Mouse (Mus musculus) left cerebral cortex, postnatal 10 days (tissue): ENCODE data around the gene Tmem29. TPM values are rescaled to one million over a fixed set of nuclear protein-coding genes. Genes with fewer than 3 reads are reported as not detected.
"Not testable (repeated sequence)": the region's sequence is repeated elsewhere in the genome, so short reads cannot be mapped to it uniquely, and the experiment has no call there.

Experiments used
- DNase-seq, 2 experiments: peaks; one replicate each; pipeline ENCODE4 v3.0.0; 2021 to 2022; ENCODE audit warnings: low spot score in 2 of 2, mixed read lengths in 1 of 2; ENCODE audit errors: extremely low spot score in 1 of 2
- intact Hi-C: fragments of 180-260 bp; cut with DNase I; formaldehyde crosslinking; loops from one replicate; pipeline ENCODE4 v1.15.1; 2025
- total RNA-seq, 2 experiments: library from RNA; stranded (reverse); gene quantifications; 2 replicates each; pipeline ENCODE4 v1.2.3; 2021

The Tmem29 gene
- total RNA-seq: 10 to 100 TPM; 53.1 to 55.1 TPM

- intact Hi-C loops: no loop called here
- DNase-seq: peak; percentile 89 to 91
These were observed at the start of gene Tmem29 for GRCm38 (mm10) chrX:150458766-150459350. Tmem29 (minus strand) TSS chrX:150459154.

- DNase-seq: peak in 1 of 2 experiments; percentile 8
- intact Hi-C loops: no loop called here
These were observed 49.7 kb upstream of the Tmem29 start for GRCm38 (mm10) chrX:150508696-150509095.

GRCm38 (mm10) chrX:150487811-150488210 is 28.9 kb upstream of the Tmem29 start:
- DNase-seq, intact Hi-C loops: not testable (repeated sequence)

GRCm38 (mm10) chrX:150486314-150487030 is 27.5 kb upstream of the Tmem29 start:
- DNase-seq, intact Hi-C loops: not testable (repeated sequence)

GRCm38 (mm10) chrX:150477854-150478780 is 19.2 kb upstream of the Tmem29 start:
- intact Hi-C loops: no loop called here

GRCm38 (mm10) chrX:150471416-150471815 is 12.5 kb upstream of the Tmem29 start:
- DNase-seq: no peak
- intact Hi-C loops: no loop called here

More at GRCm38 (mm10) chrX:150477854-150478780, 19.2 kb upstream of the Tmem29 start:
- peak; percentile 84 to 91 for DNase-seq

- intact Hi-C loops: no loop called here
- DNase-seq: no peak
These were observed 9.3 kb upstream of the Tmem29 start for GRCm38 (mm10) chrX:150468266-150468665.

GRCm38 (mm10) chrX:150466817-150467216 is 7.9 kb upstream of the Tmem29 start:
- intact Hi-C loops, DNase-seq: not testable (repeated sequence)

GRCm38 (mm10) chrX:150460143-150460542 is 1.2 kb upstream of the Tmem29 start:
- no peak for DNase-seq
- intact Hi-C loops: no loop called here

- intact Hi-C loops: no loop called here
- DNase-seq: peak in 1 of 2 experiments; percentile 26
These were observed 515 bp upstream of the Tmem29 start for GRCm38 (mm10) chrX:150459411-150459927.

GRCm38 (mm10) chrX:150458136-150458535 is 818 bp downstream of the Tmem29 start:
- DNase-seq: no peak
- intact Hi-C loops: no loop called here

- intact Hi-C loops: no loop called here
- peak; percentile 69 to 84 for DNase-seq
These were observed 18.2 kb downstream of the Tmem29 start for GRCm38 (mm10) chrX:150440505-150441338.

- DNase-seq: no peak
- intact Hi-C loops: no loop called here
These were observed 22.6 kb downstream of the Tmem29 start for GRCm38 (mm10) chrX:150436373-150436772.

GRCm38 (mm10) chrX:150435367-150435766 is 23.6 kb downstream of the Tmem29 start:
- DNase-seq: no peak
- intact Hi-C loops: no loop called here

- DNase-seq: no peak
- intact Hi-C loops: no loop called here
These were observed 45.4 kb downstream of the Tmem29 start for GRCm38 (mm10) chrX:150413505-150413904.
